Mouse (Mus musculus) bone marrow, adult 2 months (tissue): ENCODE results near the gene Pabpn1.

ENCODE experiments used
- CTCF ChIP-seq: fragments of 200-500 bp; IDR thresholded peaks from 2 replicates; pipeline ENCODE4 v1.5.1; 2011; ENCODE audit warnings: low read length, control low read depth; ENCODE audit not compliant: control insufficient read depth, insufficient read depth
- POLR2A ChIP-seq: fragments of 200-500 bp; IDR thresholded peaks from 2 replicates; pipeline ENCODE4 v1.6.1; 2011; ENCODE audit warnings: low read depth, mild to moderate bottlenecking, control low read depth, low read length, borderline replicate concordance; ENCODE audit not compliant: control insufficient read depth

DNA sequence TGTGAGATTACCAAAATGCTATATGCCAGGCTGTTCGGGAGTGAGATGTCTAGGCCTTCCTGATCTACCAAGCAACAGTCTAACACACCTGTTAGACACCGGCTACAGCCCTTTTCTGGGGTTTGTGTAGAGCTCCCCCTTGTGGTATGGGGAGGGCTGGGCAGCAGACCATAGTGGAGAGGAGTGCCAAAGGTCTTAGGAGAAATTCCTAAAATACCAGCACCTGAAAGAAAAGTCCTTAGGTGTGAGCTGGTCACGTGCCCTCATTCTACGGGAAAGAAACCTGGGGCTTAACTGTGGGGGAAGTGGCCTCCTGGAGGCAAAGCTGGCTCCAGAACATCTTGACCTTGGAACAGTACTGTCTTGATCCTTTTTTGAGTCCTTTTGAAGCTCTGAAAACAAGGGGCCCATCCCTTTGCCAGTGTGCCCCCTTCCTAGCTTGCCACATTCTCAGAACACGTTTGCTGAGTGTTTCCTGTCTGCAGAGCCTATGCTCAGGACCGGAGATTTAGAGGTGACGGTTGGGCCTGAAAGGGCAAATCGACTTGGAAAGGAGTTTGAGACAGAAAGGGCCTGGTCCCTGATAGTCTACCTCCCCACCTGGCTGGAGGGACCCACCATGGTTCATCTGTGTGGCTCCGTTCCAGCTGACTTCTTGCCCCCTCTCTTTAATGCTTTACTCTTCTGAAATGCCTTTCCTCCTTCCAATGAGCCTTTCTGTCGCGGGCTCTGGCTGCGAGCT is 47.3 kb downstream of the Pabpn1 start:
- TF ChIP-seq CTCF (peak; percentile 75), POLR2A (no peak)
